Mouse (Mus musculus): ENCODE measurements at regions not wholly inside any gene's neighbourhood (a gene's known extent, or its start where the extent isn't known, plus 50 kb on each side); places are given as distances from the start of the nearest gene placed in this dataset.

- DNase-seq = no peak
Measured at GRCm38 (mm10) chr3:14952169-14952729, 66.2 kb downstream of the Car2 start.

- DNase-seq = no peak
Measured at GRCm38 (mm10) chr3:14952951-14953350, 66.9 kb downstream of the Car2 start.

GRCm38 (mm10) chr3:14957481-14957880 lies 71.4 kb downstream of the Car2 start:
- DNase-seq = no peak

GRCm38 (mm10) chr3:14958277-14958676 lies 72.2 kb downstream of the Car2 start:
- DNase-seq = no peak

- DNase-seq = no peak
Measured at GRCm38 (mm10) chr3:14959586-14959985, 73.5 kb downstream of the Car2 start.

- DNase-seq = no peak
Measured at GRCm38 (mm10) chr3:14964795-14965194, 78.7 kb downstream of the Car2 start.

GRCm38 (mm10) chr3:14965438-14966044 lies 79.5 kb downstream of the Car2 start:
- DNase-seq = no peak

DNA sequence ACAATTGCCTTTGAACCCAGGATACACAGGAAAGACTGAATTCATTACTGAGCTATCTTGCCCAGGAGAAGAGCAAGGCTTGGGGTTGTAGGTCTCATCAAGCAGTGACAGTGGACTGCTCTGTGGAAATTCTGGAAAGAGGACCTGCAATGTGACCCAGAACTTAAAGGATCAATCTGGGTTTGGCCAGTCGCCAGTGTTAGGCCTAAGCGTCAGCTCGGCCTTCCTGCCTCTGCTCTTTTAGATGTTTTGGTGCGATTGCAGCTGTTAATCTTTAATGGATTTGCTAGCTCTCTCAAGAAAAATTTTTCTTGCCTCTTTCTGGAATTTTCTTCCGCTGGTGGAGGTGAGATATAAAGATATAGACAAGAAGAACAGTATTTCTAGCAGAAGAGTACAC lies 81.2 kb downstream of the Car2 start:
- no peak for DNase-seq

DNA sequence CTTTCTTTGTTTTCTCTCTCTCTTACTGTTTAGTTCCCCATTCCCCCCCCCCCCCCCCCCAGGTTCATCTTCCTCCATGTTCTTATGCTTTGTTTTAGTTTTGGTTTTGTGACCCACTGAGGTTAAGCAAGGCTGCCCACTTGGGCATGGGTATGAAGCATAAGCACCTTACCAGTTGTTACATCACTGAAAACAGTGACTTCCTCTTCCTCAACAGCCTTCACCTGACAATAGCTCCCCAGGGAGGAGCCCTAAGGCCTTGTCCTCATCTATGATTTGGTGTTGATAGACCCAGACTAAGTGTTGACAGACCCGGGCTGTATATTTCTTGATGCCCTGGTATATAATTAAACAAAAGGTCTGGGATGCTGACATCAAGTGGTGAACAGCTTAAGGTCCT lies 82.3 kb downstream of the Car2 start:
- DNase-seq = no peak

DNA sequence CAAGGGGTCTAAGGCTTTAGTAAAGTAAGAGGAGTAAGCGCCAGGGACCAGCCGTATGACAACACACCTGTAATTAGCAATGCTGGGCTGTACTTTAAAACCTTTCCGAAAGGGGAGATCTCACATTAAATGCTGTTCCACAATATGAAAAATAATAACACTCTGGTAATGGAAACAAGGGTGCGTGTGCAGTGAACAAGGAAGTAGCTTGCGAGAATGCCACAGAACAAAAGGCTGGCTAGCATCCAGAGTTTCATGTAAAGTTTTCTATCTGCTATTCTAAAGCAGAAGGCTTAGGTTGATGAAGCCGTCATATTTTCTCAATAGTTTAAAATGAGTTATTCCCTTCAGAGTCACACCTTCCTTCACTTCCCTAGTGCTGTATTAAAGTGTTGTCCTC lies 83.6 kb downstream of the Car2 start:
- no peak for DNase-seq

- no peak for DNase-seq
Measured at GRCm38 (mm10) chr3:14971647-14972046, 85.6 kb downstream of the Car2 start.

DNA sequence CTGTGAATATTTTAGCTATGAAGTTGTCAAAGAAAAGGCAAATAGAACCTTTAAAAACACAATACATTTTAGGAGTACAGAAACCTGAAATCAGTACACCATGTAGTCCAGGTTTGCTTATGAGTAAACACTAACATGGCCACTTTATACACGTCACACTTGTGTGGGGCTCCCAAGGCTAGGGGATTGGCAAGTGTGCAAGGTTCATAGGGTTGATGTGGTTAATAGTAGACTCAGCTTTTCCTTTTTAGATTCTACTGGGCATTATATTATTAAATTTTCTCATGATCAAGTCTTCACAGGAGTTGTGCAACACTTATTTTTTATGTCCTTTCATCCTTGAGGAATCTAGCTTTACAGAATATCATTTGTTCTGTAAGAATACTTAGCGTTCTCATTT lies 88.7 kb downstream of the Car2 start:
- no peak for DNase-seq

- DNase-seq = no peak
Measured at GRCm38 (mm10) chr3:14975203-14975602, 89.1 kb downstream of the Car2 start.

DNA sequence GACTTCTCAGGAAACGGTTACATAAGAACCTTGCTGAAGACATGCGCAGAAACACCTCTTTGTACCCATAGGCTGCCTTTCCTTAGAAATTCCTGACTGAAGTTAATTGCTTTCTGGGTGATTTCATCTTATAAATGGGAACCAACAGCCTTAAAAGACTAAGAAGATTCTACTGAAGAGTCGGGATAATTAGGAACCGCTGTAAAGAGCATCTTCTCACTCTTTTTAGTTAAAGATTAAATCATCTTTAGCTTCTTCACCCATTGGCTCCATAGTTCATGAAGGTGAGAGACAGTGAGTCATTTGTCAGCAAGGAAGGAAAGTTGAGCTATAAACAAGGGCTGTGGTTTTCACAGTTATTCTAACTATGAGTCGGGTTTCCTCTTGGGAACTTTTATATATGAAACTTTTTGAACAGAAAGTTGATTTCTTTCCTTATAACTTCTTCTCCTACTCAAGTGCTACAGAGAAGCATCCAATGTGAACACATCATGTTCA lies 93.1 kb downstream of the Car2 start:
- no peak for DNase-seq

DNA sequence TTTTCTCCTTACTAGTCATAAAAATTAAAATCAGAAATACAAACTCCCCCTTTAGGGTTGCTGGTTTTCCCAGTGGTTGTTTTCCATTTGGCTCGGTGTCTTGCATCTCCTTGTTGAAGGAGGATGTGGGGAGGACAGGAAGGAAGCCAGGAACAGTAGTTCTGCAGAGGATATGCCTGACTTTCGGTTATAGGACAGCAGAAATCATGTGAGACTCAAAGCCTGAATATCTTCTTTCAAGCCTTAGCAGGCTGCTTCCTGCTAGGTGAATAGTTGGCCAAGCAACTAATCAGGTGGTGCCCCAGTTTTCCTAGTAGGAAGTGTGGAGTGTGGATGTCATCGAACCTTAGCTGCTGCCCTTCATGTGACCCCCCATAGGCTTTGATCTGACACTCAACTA lies 103.6 kb downstream of the Car2 start:
- DNase-seq = no peak

DNA sequence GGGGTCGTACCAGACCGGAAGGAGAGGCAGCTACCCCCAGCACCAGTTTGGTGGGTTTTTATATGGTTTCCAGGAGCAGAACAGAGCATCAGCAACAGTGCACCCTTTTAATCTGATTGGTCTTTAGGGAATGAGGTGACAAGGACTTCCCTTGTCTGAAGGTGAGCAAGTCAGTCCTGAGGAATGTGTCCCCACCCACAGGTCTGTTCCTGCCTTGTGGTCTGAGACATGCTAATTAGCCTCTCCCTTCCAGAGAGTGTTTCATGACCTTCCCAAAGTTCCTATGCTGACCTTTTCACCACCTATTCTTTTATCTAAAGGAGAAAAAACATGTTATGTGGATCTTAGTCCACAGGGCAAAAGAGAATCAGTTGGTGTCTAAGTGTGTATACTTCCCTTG lies 107.9 kb downstream of the Car2 start:
- DNase-seq = no peak

DNA sequence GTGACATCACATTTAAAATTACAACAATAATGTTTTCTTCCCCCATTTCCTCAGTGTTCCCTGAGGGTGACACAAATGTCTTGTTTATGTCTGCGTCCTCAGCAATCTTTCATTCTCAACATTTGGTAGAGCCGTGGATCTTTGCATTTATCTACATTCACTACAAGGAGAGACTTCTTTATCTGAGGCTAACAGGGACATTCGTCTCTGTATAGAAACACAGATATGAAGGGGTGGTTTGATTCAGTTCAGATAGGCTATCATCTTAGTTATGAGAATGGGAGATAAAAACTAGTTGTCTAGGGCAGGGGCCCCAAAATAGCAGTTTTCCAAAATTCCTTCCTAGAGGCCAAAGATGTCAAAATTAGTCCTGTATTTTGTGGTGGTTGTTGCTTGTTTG lies 111.2 kb downstream of the Car2 start:
- DNase-seq = no peak

- no peak for DNase-seq
Measured at GRCm38 (mm10) chr3:14998521-14998920, 112.4 kb downstream of the Car2 start.

DNA sequence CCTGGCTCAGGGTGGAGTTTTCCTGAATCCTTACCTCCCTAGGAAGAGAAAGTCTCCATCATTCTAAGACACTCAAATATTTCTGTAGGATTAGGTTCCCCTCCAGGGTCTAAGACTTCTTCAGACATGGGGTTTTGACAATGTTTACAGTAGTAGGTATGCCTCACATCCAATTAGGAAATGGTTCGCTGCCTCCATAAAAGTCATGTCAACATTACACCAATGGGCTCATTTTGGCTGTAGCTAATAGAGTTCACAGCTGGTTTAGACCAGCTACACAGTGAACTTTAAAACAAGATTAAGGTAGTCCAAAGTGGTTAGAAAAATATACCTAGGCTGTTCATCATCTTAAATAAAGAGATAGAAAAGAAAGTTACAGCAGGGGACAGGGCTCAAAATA lies 113.3 kb downstream of the Car2 start:
- DNase-seq = no peak

- DNase-seq = no peak
Measured at GRCm38 (mm10) chr3:14999914-15000313, 113.8 kb downstream of the Car2 start.

GRCm38 (mm10) chr3:15000657-15001056 lies 114.6 kb downstream of the Car2 start:
- DNase-seq = no peak

DNA sequence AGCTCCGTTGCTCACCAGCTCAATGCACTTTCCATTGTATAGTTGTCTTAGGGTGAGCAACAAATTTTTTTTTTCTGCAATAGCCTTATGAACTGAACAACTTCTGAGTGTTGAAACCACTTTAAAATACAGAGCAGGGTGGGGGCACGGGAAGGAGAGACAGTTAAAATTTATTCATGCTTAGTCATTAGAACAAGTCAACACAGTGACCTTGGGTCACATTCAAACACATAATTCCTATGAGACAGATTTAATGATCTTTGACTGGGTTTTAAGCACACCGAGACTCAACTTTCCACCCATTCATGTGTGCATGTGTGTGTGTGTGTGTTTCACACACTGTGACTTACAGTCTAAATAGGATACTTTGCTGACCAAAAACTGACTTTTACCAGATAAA lies 121.7 kb downstream of the Car2 start:
- DNase-seq = no peak

GRCm38 (mm10) chr3:15008501-15008900 lies 122.4 kb downstream of the Car2 start:
- DNase-seq = no peak

DNA sequence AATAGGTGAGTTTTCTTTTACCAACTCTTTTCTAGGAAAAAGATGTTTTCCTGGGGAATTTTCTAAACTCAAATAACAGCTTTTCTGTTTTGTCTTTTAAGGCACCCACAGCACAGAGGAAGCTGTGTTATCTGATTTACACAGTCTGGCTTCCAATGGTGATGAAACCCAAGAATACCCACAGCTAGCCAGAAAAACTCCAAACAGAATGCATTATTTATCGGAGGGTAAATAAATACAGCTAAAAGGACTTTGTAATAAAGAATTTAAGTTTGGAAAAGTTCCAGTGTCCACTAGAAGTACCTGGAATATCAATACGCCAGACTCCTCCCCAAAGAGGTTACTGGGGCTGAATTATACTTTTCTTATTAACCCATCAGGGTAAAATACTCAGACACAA lies 123.7 kb downstream of the Car2 start:
- DNase-seq = no peak

- no peak for DNase-seq
Measured at GRCm38 (mm10) chr3:15016621-15017020, 130.5 kb downstream of the Car2 start.

All from spleen, adult 18-20 months (tissue).